ENCODE assay signal across 12 mouse cellular contexts in the genomic region with DNA sequence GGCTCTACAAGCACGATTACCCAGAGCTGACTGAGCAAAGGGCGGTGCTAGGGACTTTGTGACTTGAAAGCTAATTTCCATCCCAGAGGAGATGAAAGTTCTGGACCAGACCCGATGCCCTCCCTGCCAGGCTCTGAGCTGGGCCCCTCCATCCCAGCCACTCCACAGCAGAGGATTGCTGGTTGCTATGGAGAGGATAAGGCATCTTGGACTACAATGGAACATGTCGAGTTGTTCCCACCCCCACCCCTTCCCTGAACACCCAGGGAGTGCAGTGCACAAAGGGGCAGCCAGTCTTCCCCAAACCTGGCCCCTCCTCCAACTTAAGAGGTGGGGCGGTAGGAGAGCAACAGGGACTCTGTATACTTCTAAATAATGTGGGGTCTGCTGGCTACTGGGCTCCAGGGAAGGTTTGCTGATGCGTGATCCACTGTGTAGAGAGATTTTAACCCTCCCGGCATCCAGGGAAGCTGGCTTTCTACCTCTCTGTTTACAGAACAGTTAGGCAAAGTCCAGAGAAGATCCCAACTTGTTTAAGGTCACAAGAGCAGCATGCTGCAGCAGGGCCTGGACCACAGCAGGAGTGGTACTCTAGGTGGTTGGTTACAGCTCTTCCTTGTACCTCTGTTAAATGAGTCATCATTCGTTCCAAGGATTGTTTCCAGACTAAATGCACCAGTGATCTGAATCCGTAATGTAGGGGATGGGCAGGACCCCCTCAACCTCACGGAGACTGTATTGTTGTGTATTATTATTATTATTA. TPM values are rescaled to one million over a fixed set of nuclear protein-coding genes. Genes with fewer than 3 reads are reported as not detected.
DNase-seq lines count a peak whose midpoint lies in the region; ATAC-seq and TF ChIP-seq lines count a peak whose summit lies in the region.
"Had no signal": no experiment of that assay in that cellular context is flagged by ENCODE, and none has a peak within 500 bp of the region (broad histone marks: within the 10 kb centered on the region; RNA-seq: fewer than 3 reads in every experiment).

No protein-coding gene starts in this region.

- peaks cover under 1% of the 10 kb centered on the region; the same call in 1 of the 2 replicates for H3K27me3 ChIP-seq in forebrain, embryonic 13.5 days
- no peaks in the 10 kb centered on the region; the same call in 1 of the 2 replicates for H3K27me3 ChIP-seq in midbrain, embryonic 10.5 days (ENCODE audit: low read depth, poor library complexity, severe bottlenecking)

- TF ChIP-seq CTCF in layer of hippocampus, adult 2 months (conservative IDR thresholded peaks at IDR 0.05), result no peak

- WGBS in forebrain, embryonic 13.5 days, result 6% methylated on average over 10 of the region's 10 CpGs
- 14% methylated on average over 10 of the region's 10 CpGs for WGBS in midbrain, embryonic 10.5 days

- H3K9me3 ChIP-seq in forebrain, embryonic 13.5 days (replicated peaks), result no peaks in the 10 kb centered on the region
- H3K9me3 ChIP-seq in midbrain, embryonic 10.5 days (replicated peaks), result no peaks in the 10 kb centered on the region

- H3K36me3 ChIP-seq in forebrain, embryonic 13.5 days (ENCODE audit: poor library complexity, severe bottlenecking), result peaks cover 2% of the 10 kb centered on the region; the same call in 1 of the 2 replicates
- H3K36me3 ChIP-seq in midbrain, embryonic 10.5 days, result peaks cover 3% of the 10 kb centered on the region

- peak overlapping the region; percentile 71 for H3K9ac ChIP-seq in forebrain, embryonic 13.5 days

- H3K27ac ChIP-seq in layer of hippocampus, adult 2 months, result 0 out of 2 replicates have a peak overlapping the region, but pooled peaks have one; percentile 14
- H3K27ac ChIP-seq in forebrain, embryonic 13.5 days, result peak overlapping the region; percentile 85
- peak overlapping the region; percentile 96 for H3K27ac ChIP-seq in midbrain, embryonic 10.5 days (replicated peaks)
- H3K27ac ChIP-seq: stomach, postnatal 0 days had no signal

- H3K4me1 ChIP-seq in forebrain, embryonic 13.5 days, result peaks cover 76% of the 10 kb centered on the region
- H3K4me1 ChIP-seq in midbrain, embryonic 10.5 days, result peaks cover 84% of the 10 kb centered on the region

- DNase-seq in layer of hippocampus, adult 2 months (ENCODE audit: low spot score in 2 of 2), result no peak
- DNase-seq in layer of hippocampus, adult 9-11 months, result no peak
- peak; percentile 90 for DNase-seq in midbrain, embryonic 10.5 days (ENCODE audit: low spot score)
- DNase-seq in retina, embryonic 14.5 days (ENCODE audit: low spot score), result peak; percentile 70
- DNase-seq in gastrocnemius, adult 8-10 months (ENCODE audit: low spot score in 2 of 2), result no peak
- DNase-seq in cerebellum, adult 9-11 months, result no peak
- DNase-seq in ovary, postnatal 36 days (ENCODE audit: low spot score), result no peak
- DNase-seq: cerebellum, postnatal 36 days; kidney, adult 2 months; right cerebral cortex, postnatal 14 days had no signal

- ATAC-seq in forebrain, embryonic 13.5 days, result peak; percentile 82

- H3K4me2 ChIP-seq in forebrain, embryonic 13.5 days, result peak overlapping the region; percentile 66

- H3K4me3 ChIP-seq in layer of hippocampus, adult 2 months, result no peak overlapping the region
- H3K4me3 ChIP-seq in forebrain, embryonic 13.5 days, result peak overlapping the region; percentile 51
- peak overlapping the region; percentile 85 for H3K4me3 ChIP-seq in midbrain, embryonic 10.5 days

RNA-seq across cellular contexts. Expression of a gene that starts 2.1 kb away (rescaled TPM):
- total RNA-seq in layer of hippocampus, adult 2 months (2021), result 1 to 10 TPM; 3.7 to 3.9 TPM
- 9.1 and 12.8 TPM in 2 replicates for polyA plus RNA-seq in forebrain, embryonic 13.5 days (2015; fragmentation: Nextera tagmentation; extraction: Ambion mirVana)
- 31.1 and 31.4 TPM in 2 replicates for polyA plus RNA-seq in midbrain, embryonic 10.5 days (2016; fragmentation: Nextera tagmentation; extraction: Ambion mirVana)
- under 1 TPM in 3 of 4 experiments, not detected in 1; 0.02 to 0.08 (median 0.04) TPM for total RNA-seq in gastrocnemius, adult 8-10 months (2022)

Comparison
In these comparisons a context has a peak if more than half of its experiments do, and no peak if none do; other contexts are left out.
1. DNase-seq: peak in midbrain, embryonic 10.5 days (single experiment) and retina, embryonic 14.5 days (single experiment); none in layer of hippocampus, adult 2 months (0 of 2), layer of hippocampus, adult 9-11 months (single experiment), gastrocnemius, adult 8-10 months (0 of 2), cerebellum, adult 9-11 months (single experiment) and ovary, postnatal 36 days (single experiment).
2. H3K27ac ChIP-seq: peak in every context shown above with its lines; median percentile 96 in midbrain, embryonic 10.5 days; 85 in forebrain, embryonic 13.5 days; 14 in layer of hippocampus, adult 2 months.
3. RNA of a gene that starts 2.1 kb away (total RNA-seq): 3.7 to 3.9 TPM in layer of hippocampus, adult 2 months; 0.02 to 0.08 TPM in gastrocnemius, adult 8-10 months; every median in the first group is over 4 times any median in the second.